Mouse (Mus musculus): ENCODE results near the gene Acap3. TPM values are rescaled to one million over a fixed set of nuclear protein-coding genes. Genes with fewer than 3 reads are reported as not detected.

Acap3 gene
- polyA plus RNA-seq, 1 experiment = 9.5 TPM

DNA sequence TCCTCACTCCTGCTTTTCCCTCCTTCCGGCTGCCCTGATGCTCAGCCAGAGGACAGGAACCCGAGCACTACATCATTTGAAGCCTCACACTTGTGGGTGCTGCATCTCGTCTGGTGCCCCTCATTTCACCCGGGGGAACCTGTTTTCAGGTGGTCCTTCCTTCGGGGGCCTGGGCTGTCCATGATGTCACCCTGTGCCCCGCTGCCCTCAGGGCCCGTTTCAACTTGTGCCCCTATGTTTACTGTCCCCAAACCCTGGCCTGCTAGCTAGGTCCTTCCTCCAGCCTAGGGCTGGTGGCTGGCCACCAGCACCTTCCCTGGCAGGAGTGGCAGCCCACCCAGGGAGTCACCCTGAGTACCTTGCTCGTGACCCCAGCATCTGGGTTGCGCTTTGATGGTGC is 14.5 kb downstream of the Acap3 start:
- 81% methylated on average over 9 of the region's 9 CpGs for WGBS
- no peak for DNase-seq (ENCODE audit: low read depth, low spot score)

DNA sequence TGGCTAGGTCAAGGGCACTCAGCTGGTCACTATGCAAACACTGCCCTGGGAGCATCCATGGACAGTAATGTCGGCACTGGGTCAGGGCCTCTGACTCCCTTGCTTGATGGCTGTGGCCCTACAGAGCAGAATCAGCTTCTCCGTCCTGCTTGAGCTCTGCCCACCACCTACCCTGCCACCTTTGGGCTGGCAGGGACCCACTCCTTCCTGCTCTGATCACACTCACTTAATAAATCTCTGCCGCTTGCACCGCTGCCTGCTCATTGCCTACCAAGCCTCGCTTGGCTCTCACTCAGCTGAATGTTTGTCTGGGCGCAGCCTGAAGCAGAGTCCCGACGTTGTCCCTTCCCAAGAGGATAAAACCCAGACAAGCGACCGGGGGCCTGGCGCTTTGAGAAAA is 15.4 kb downstream of the Acap3 start:
- no peak for DNase-seq (ENCODE audit: low read depth, low spot score)
- WGBS = 68% methylated on average over 11 of the region's 11 CpGs

DNA sequence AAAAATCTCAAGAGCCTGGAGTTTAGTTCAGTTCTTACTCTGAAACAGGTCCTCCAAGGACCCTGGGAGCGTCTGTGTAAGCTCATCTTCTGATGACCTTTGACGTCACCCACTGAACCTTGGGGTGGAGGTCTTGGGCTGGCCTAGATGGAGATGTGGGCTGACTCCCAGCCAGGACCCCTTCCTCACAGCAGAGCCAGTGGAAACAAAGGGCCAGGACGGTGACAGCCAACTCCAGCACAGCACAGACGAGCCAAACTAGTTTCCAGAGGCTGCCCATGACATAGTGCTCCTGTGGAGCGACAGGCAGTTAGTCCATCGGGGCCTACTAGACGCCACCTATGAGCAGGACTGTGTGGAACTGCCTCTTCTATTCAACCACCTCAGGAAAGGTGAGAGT is 16.7 kb downstream of the Acap3 start:
- WGBS = 73% methylated on average over 7 of the region's 7 CpGs
- no peak for DNase-seq (ENCODE audit: low read depth, low spot score)

DNA sequence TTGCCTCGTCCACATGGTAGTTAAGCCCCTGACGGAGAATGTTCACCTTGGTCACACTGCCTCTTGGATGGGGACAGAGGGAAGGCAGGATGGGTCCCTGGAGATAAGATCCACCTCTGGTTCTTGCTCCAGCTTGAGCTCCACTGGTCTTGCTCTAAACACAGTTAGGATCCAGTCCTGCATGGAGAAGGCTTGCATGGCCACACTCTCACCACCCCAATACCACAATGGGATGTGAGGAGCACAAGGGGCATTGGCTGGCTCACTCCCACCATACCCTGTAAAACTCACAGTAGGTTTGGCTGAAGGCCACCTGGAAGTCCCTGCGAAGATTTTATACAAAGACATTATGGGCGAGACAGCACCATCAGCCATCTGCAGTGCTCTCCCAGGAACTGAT is 17.1 kb downstream of the Acap3 start:
- WGBS = 86% methylated on average over 4 of the region's 4 CpGs
- no peak for DNase-seq (ENCODE audit: low read depth, low spot score)

GRCm38 (mm10) chr4:155932031-155932430 is 40.4 kb downstream of the Acap3 start:
- 54% methylated on average over 1 of the region's 1 CpGs for WGBS
- DNase-seq (ENCODE audit: low read depth, low spot score) = no peak

DNA sequence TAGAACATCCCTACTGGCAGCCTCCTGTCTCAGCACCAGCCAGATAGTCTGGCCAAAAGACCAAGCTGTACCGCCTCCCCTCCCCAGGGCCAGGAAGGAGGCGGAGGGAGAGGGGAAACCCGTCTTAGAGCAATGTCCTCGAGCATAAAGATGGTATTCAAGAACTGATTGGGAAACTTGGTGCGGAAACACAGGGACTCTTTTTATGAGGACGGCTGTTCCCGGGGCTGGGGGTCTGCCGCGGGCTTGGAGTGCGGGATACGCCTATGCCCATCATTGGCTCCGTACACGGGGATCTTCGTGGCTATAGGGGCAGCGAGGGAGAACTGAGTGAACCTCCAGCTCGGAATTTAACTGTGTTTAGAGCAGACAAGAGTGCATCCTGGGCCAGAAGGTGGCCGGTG is 51.4 kb downstream of the Acap3 start:
- DNase-seq (ENCODE audit: low read depth, low spot score) = no peak
- 2% methylated on average over 17 of the region's 17 CpGs for WGBS

DNA sequence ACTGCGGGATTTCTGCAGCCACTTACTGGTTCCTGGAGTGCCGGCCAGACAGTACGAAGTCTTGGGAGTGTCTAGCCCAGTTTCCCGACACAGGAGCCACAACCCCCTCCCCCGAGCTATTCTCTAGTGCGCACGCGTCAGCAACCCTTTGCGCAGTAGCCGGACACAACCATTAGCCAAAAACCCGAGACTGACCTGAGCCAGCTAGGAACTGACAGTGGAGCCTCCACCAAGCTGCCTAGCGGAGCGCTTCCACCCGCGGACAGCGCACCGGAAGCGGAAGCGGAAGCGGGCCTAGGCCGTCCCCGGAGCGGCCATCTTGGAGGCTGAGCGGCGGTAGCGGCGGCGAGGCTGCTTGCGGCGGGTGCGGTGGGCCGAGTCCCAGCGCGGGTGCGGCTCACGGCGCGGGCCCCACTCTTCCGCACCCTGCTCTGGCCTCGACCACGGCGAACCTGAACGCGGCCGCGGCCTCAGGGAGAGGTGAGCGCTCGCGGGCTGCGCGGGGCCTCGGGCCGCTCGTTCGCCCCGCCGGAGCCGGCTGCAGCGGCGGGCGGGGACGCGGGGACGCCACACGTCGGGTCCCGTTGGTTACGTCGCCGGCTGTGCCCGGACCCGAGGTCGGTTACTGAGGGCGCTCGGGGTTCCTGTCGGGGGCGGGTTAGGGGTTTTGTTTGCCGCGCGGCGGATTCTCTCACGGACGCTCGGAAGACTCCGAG is 52.1 kb downstream of the Acap3 start, which contains the start of gene Ube2j2:
Gene Ube2j2, plus strand, starts transcription at position 298 of the 716 bp plus-strand sequence.
- WGBS = under 1% methylated on average over 83 of the region's 85 CpGs
- peak; percentile 71 for DNase-seq (ENCODE audit: low read depth, low spot score)

GRCm38 (mm10) chr4:155944271-155944670 is 52.6 kb downstream of the Acap3 start:
- WGBS = under 1% methylated on average over 17 of the region's 17 CpGs
- peak; percentile 57 for DNase-seq (ENCODE audit: low read depth, low spot score)

- no peak for DNase-seq (ENCODE audit: low read depth, low spot score)
Observed at GRCm38 (mm10) chr4:155947094-155947493, 55.5 kb downstream of the Acap3 start.

GRCm38 (mm10) chr4:155955491-155955890 is 63.9 kb downstream of the Acap3 start:
- 57% methylated on average over 6 of the region's 6 CpGs for WGBS
- DNase-seq (ENCODE audit: low read depth, low spot score) = no peak

Other genes starting within 250 kb of the Acap3 start
- gene Gm10563, start 246.4 kb upstream of the Acap3 start, polyA plus RNA-seq (2012; rRNA removed) = not detected in 2 replicates
- 19.6 and 19.7 TPM in 2 replicates for gene Mmp23, start 238.4 kb upstream of the Acap3 start, polyA plus RNA-seq (2012; rRNA removed)
- gene Mib2, start 222.6 kb upstream of the Acap3 start, polyA plus RNA-seq (2012; rRNA removed) = 36.6 and 47.6 TPM in 2 replicates
- gene Fndc10, start 197.5 kb upstream of the Acap3 start, polyA plus RNA-seq (2012; rRNA removed) = 10.1 and 12.2 TPM in 2 replicates
- 125 and 153 TPM in 2 replicates for gene Ssu72, start 187.0 kb upstream of the Acap3 start, polyA plus RNA-seq (2012; rRNA removed)
- 0.40 and 0.51 TPM in 2 replicates for gene Tmem240, start 157.0 kb upstream of the Acap3 start, polyA plus RNA-seq (2012; rRNA removed)
- 78.3 and 91.6 TPM in 2 replicates for gene Atad3a, start 130.7 kb upstream of the Acap3 start, polyA plus RNA-seq (2012; rRNA removed)
- gene Vwa1, start 117.1 kb upstream of the Acap3 start, polyA plus RNA-seq (2012; rRNA removed) = 10.6 and 36.8 TPM in 2 replicates
- 0.55 and 1.2 TPM in 2 replicates for gene Tmem88b, start 105.9 kb upstream of the Acap3 start, polyA plus RNA-seq (2012; rRNA removed)
- not detected in 2 replicates for gene Ankrd65, start 101.4 kb upstream of the Acap3 start, polyA plus RNA-seq (2012; rRNA removed)
- gene Mrpl20, start 88.9 kb upstream of the Acap3 start, polyA plus RNA-seq (2012; rRNA removed) = 73.4 and 84.4 TPM in 2 replicates
- 45.9 and 63.9 TPM in 2 replicates for gene Ccnl2, start 79.3 kb upstream of the Acap3 start, polyA plus RNA-seq (2012; rRNA removed)
- gene Aurkaip1, start 60.5 kb upstream of the Acap3 start, polyA plus RNA-seq (2012; rRNA removed) = 123 and 143 TPM in 2 replicates
- 55.5 and 69.3 TPM in 2 replicates for gene Mxra8, start 52.1 kb upstream of the Acap3 start, polyA plus RNA-seq (2012; rRNA removed)
- gene Dvl1, start 44.4 kb upstream of the Acap3 start, polyA plus RNA-seq (2012; rRNA removed) = 73.8 and 106 TPM in 2 replicates
- gene Tas1r3, start 28.5 kb upstream of the Acap3 start, polyA plus RNA-seq (2012; rRNA removed) = 1.3 and 1.9 TPM in 2 replicates
- 51.3 and 55.5 TPM in 2 replicates for gene Cptp, start 22.4 kb upstream of the Acap3 start, polyA plus RNA-seq (2012; rRNA removed)
- gene Ints11, start 22.3 kb upstream of the Acap3 start, polyA plus RNA-seq (2012; rRNA removed) = 36.6 and 36.7 TPM in 2 replicates
- 31.4 and 39.4 TPM in 2 replicates for gene Pusl1, start within 50 bp of the Acap3 start, polyA plus RNA-seq (2012; rRNA removed)
- 77.4 and 92.8 TPM in 2 replicates for gene Ube2j2, start 52.0 kb downstream of the Acap3 start, polyA plus RNA-seq (2012; rRNA removed)
- 77.0 and 151 TPM in 2 replicates for gene C1qtnf12, start 70.5 kb downstream of the Acap3 start, polyA plus RNA-seq (2012; rRNA removed)
- 5.9 and 6.0 TPM in 2 replicates for gene B3galt6, start 100.8 kb downstream of the Acap3 start, polyA plus RNA-seq (2012; rRNA removed)
- 77.4 and 77.7 TPM in 2 replicates for gene Sdf4, start 101.0 kb downstream of the Acap3 start, polyA plus RNA-seq (2012; rRNA removed)
- 7.4 and 8.8 TPM in 2 replicates for gene Tnfrsf4, start 122.0 kb downstream of the Acap3 start, polyA plus RNA-seq (2012; rRNA removed)
- 5.9 and 6.6 TPM in 2 replicates for gene Tnfrsf18, start 134.3 kb downstream of the Acap3 start, polyA plus RNA-seq (2012; rRNA removed)
- gene Ttll10, start 167.6 kb downstream of the Acap3 start, polyA plus RNA-seq (2012; rRNA removed) = 6.6 and 9.2 TPM in 2 replicates
- gene 9430015G10Rik, start 218.2 kb downstream of the Acap3 start, polyA plus RNA-seq (2012; rRNA removed) = 17.1 and 21.9 TPM in 2 replicates
- 0.22 and 0.25 TPM in 2 replicates for gene Rnf223, start 238.7 kb downstream of the Acap3 start, polyA plus RNA-seq (2012; rRNA removed)